Mouse (Mus musculus): ENCODE data around the gene Lgmn. TPM values are rescaled to one million over a fixed set of nuclear protein-coding genes. Genes with fewer than 3 reads are reported as not detected.
A peak's percentile ranks its signal among the peaks of the same experiment; 100 is the strongest.

Lgmn gene
- total and polyA plus RNA-seq, 2 experiments from 2014 or later: 94.0 to 118 TPM

- no peak for ATAC-seq (ENCODE audit: insufficient read depth, low read depth)
- 72% methylated on average over 7 of the region's 7 CpGs for WGBS
These were observed 938 bp upstream of the Lgmn start for GRCm38 (mm10) chr12:102440551-102440950.

GRCm38 (mm10) chr12:102438983-102439631 lies 506 bp downstream of the Lgmn start:
- Histone ChIP-seq H3K27ac (ENCODE audit: low read depth) (peak overlapping the region; percentile 64), H3K4me1 (ENCODE audit: control insufficient read depth, insufficient read depth) (peaks cover 6% of the 10 kb centered on the region; the same call in 1 of the 2 replicates), H3K36me3 (replicated peaks; ENCODE audit: control insufficient read depth, insufficient read depth, low read length) (no peaks in the 10 kb centered on the region), H3K4me3 (ENCODE audit: low read depth, low read length) (peak overlapping the region; percentile 81), H3K4me2 (ENCODE audit: low read depth, low read length) (peak overlapping the region; percentile 85), H3K9me3 (replicated peaks; ENCODE audit: control insufficient read depth, low read length) (no peaks in the 10 kb centered on the region), H3K27me3 (ENCODE audit: control insufficient read depth, insufficient read depth, low read length) (no peaks in the 10 kb centered on the region), H3K9ac (replicated peaks; ENCODE audit: low read depth, low read length) (peak overlapping the region; percentile 55)
- ATAC-seq (ENCODE audit: insufficient read depth, low read depth) (no peak), DNase-seq (ENCODE audit: low spot score) (no peak)
- 2% methylated on average over 20 of the region's 20 CpGs for WGBS
- TF ChIP-seq EP300 (IDR thresholded peaks at IDR 0.05; ENCODE audit: low read depth): no peak
- no peak for TF ChIP-seq CTCF (IDR thresholded peaks at IDR 0.05; ENCODE audit: low read depth)

More at GRCm38 (mm10) chr12:102440551-102440950, 938 bp upstream of the Lgmn start:
- Histone ChIP-seq H3K4me3 (ENCODE audit: low read depth, low read length) (no peak overlapping the region), H3K27me3 (ENCODE audit: control insufficient read depth, insufficient read depth, low read length) (no peaks in the 10 kb centered on the region), H3K27ac (ENCODE audit: low read depth) (no peak overlapping the region), H3K4me1 (ENCODE audit: control insufficient read depth, insufficient read depth) (peaks cover 6% of the 10 kb centered on the region; the same call in 1 of the 2 replicates), H3K4me2 (ENCODE audit: low read depth, low read length) (no peak overlapping the region), H3K36me3 (replicated peaks; ENCODE audit: control insufficient read depth, insufficient read depth, low read length) (no peaks in the 10 kb centered on the region), H3K9me3 (replicated peaks; ENCODE audit: control insufficient read depth, low read length) (no peaks in the 10 kb centered on the region), H3K9ac (replicated peaks; ENCODE audit: low read depth, low read length) (no peak overlapping the region)
- no peak for DNase-seq (ENCODE audit: low spot score)
- TF ChIP-seq CTCF (IDR thresholded peaks at IDR 0.05; ENCODE audit: low read depth): no peak
- no peak for TF ChIP-seq EP300 (IDR thresholded peaks at IDR 0.05; ENCODE audit: low read depth)

GRCm38 (mm10) chr12:102437952-102438351 lies 1.7 kb downstream of the Lgmn start:
- TF ChIP-seq CTCF (IDR thresholded peaks at IDR 0.05; ENCODE audit: low read depth) (no peak), EP300 (IDR thresholded peaks at IDR 0.05; ENCODE audit: low read depth) (0 out of 2 replicates have a peak, but pooled peaks have one; percentile 28)
- H3K4me2 ChIP-seq (ENCODE audit: low read depth, low read length): peak overlapping the region; percentile 85
- H3K4me3 ChIP-seq (ENCODE audit: low read depth, low read length): 0 out of 2 replicates have a peak overlapping the region, but pooled peaks have one; percentile 81
- H3K4me1 ChIP-seq (ENCODE audit: control insufficient read depth, insufficient read depth): peaks cover 6% of the 10 kb centered on the region; the same call in 1 of the 2 replicates
- ATAC-seq (ENCODE audit: insufficient read depth, low read depth): peak; percentile 61
- peak overlapping the region; percentile 79 for H3K27ac ChIP-seq (ENCODE audit: low read depth)
- H3K9me3 ChIP-seq (replicated peaks; ENCODE audit: control insufficient read depth, low read length): no peaks in the 10 kb centered on the region
- H3K36me3 ChIP-seq (replicated peaks; ENCODE audit: control insufficient read depth, insufficient read depth, low read length): no peaks in the 10 kb centered on the region
- no peaks in the 10 kb centered on the region for H3K27me3 ChIP-seq (ENCODE audit: control insufficient read depth, insufficient read depth, low read length)
- WGBS: 31% methylated on average over 5 of the region's 5 CpGs
- DNase-seq (ENCODE audit: low spot score): peak; percentile 83
- no peak overlapping the region for H3K9ac ChIP-seq (replicated peaks; ENCODE audit: low read depth, low read length)

- TF ChIP-seq EP300 (IDR thresholded peaks at IDR 0.05; ENCODE audit: low read depth) (no peak), CTCF (IDR thresholded peaks at IDR 0.05; ENCODE audit: low read depth) (no peak)
These were observed 2.6 kb downstream of the Lgmn start for GRCm38 (mm10) chr12:102436939-102437526.

GRCm38 (mm10) chr12:102434107-102434506 lies 5.5 kb downstream of the Lgmn start:
- DNase-seq (ENCODE audit: low spot score): no peak
- no peak for ATAC-seq (ENCODE audit: insufficient read depth, low read depth)
- no peaks in the 10 kb centered on the region for H3K27me3 ChIP-seq (ENCODE audit: control insufficient read depth, insufficient read depth, low read length)
- TF ChIP-seq EP300 (IDR thresholded peaks at IDR 0.05; ENCODE audit: low read depth) (no peak), CTCF (IDR thresholded peaks at IDR 0.05; ENCODE audit: low read depth) (no peak)
- H3K9ac ChIP-seq (replicated peaks; ENCODE audit: low read depth, low read length): no peak overlapping the region
- H3K4me3 ChIP-seq (ENCODE audit: low read depth, low read length): no peak overlapping the region
- H3K9me3 ChIP-seq (replicated peaks; ENCODE audit: control insufficient read depth, low read length): no peaks in the 10 kb centered on the region
- peaks cover 6% of the 10 kb centered on the region; the same call in 1 of the 2 replicates for H3K4me1 ChIP-seq (ENCODE audit: control insufficient read depth, insufficient read depth)
- H3K27ac ChIP-seq (ENCODE audit: low read depth): no peak overlapping the region
- 80% methylated on average over 4 of the region's 4 CpGs for WGBS
- no peak overlapping the region for H3K4me2 ChIP-seq (ENCODE audit: low read depth, low read length)
- no peaks in the 10 kb centered on the region for H3K36me3 ChIP-seq (replicated peaks; ENCODE audit: control insufficient read depth, insufficient read depth, low read length)

More at GRCm38 (mm10) chr12:102436939-102437526, 2.6 kb downstream of the Lgmn start:
- H3K4me2 ChIP-seq (ENCODE audit: low read depth, low read length): peak overlapping the region; percentile 85; the same call in 1 of the 2 replicates
- DNase-seq (ENCODE audit: low spot score) (no peak), ATAC-seq (ENCODE audit: insufficient read depth, low read depth) (no peak)
- H3K27ac ChIP-seq (ENCODE audit: low read depth): peak overlapping the region; percentile 79
- no peak overlapping the region for H3K9ac ChIP-seq (replicated peaks; ENCODE audit: low read depth, low read length)
- no peaks in the 10 kb centered on the region for H3K9me3 ChIP-seq (replicated peaks; ENCODE audit: control insufficient read depth, low read length)
- WGBS: 53% methylated on average over 10 of the region's 10 CpGs
- no peaks in the 10 kb centered on the region for H3K36me3 ChIP-seq (replicated peaks; ENCODE audit: control insufficient read depth, insufficient read depth, low read length)
- no peak overlapping the region for H3K4me3 ChIP-seq (ENCODE audit: low read depth, low read length)
- no peaks in the 10 kb centered on the region for H3K27me3 ChIP-seq (ENCODE audit: control insufficient read depth, insufficient read depth, low read length)
- peaks cover 6% of the 10 kb centered on the region; the same call in 1 of the 2 replicates for H3K4me1 ChIP-seq (ENCODE audit: control insufficient read depth, insufficient read depth)
